In the genomic region with DNA sequence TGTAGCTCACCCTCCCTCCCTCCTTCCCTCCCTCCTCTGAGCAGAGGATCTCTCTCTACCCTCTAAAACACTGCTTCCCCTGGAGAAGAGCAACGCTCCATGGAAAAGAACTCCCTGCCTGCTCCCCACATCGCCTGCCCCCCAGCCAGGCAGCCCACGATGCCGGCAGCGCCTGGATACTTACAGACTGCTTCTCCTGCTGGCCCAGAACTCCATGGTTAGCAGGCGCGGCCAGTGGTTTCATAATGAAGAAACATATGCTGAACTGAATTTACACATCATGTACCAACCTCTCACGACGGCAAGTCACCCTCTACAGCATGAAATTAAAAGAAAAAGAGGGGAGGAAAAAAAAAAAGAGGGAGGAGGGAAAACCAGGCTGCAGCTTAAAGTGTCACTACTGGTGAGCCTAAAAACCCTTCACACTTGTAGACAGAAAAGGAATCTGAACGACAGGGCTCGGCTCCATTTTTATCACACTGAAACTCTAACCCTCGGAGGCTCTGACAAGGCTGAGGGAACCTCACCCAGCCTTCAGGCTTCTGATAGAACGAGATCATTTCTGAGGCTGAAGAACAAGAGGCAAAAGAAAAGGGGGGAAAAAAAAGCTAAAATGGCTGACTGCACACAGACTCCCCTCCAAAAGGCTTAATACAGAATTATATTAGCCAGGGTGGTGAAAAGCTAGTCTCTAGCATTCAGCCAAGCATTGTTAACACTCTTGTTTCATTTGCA, we compare ENCODE assay signal across 7 mouse cellular contexts.
DNase-seq lines count a peak whose midpoint lies in the region; ATAC-seq and TF ChIP-seq lines count a peak whose summit lies in the region.

No protein-coding gene starts in this region.

- H3ac ChIP-seq in C2C12 (ENCODE audit: control insufficient read depth, insufficient read length, low read depth) = peak overlapping the region; percentile 36

- H3K4me3 ChIP-seq in C2C12 (ENCODE audit: insufficient read depth, poor library complexity, severe bottlenecking) = peak overlapping the region; percentile 14
- peak overlapping the region; percentile 34 for H3K4me3 ChIP-seq in forebrain, embryonic 10.5 days
- H3K4me3 ChIP-seq in hindbrain, embryonic 13.5 days = peak overlapping the region; percentile 46
- H3K4me3 ChIP-seq in midbrain, embryonic 11.5 days (ENCODE audit: low read depth, low read length) = peak overlapping the region; percentile 14; the same call in 1 of the 2 replicates

- WGBS in forebrain, embryonic 10.5 days = 29% methylated on average over 13 of the region's 13 CpGs
- WGBS in hindbrain, embryonic 13.5 days = 8% methylated on average over 13 of the region's 13 CpGs
- 20% methylated on average over 13 of the region's 13 CpGs for WGBS in midbrain, embryonic 11.5 days

- peak overlapping the region; percentile 85 for H3K27ac ChIP-seq in forebrain, embryonic 10.5 days
- H3K27ac ChIP-seq in hindbrain, embryonic 13.5 days = peak overlapping the region; percentile 95
- H3K27ac ChIP-seq in midbrain, embryonic 11.5 days (ENCODE audit: low read depth, low read length) = peak overlapping the region; percentile 6; the same call in 1 of the 2 replicates

- H3K36me3 ChIP-seq in C2C12 (ENCODE audit: control insufficient read depth, insufficient read depth) = no peaks in the 10 kb centered on the region
- no peaks in the 10 kb centered on the region for H3K36me3 ChIP-seq in forebrain, embryonic 10.5 days (replicated peaks)
- no peaks in the 10 kb centered on the region for H3K36me3 ChIP-seq in hindbrain, embryonic 13.5 days
- H3K36me3 ChIP-seq in midbrain, embryonic 11.5 days (ENCODE audit: control insufficient read depth, insufficient read depth, low read length) = no peaks in the 10 kb centered on the region

- no peak for TF ChIP-seq CTCF in C2C12 (IDR thresholded peaks at IDR 0.05; ENCODE audit: control insufficient read depth, insufficient read depth, insufficient read length)

- H3K9me3 ChIP-seq in forebrain, embryonic 10.5 days = no peaks in the 10 kb centered on the region
- no peaks in the 10 kb centered on the region for H3K9me3 ChIP-seq in hindbrain, embryonic 13.5 days
- H3K9me3 ChIP-seq in midbrain, embryonic 11.5 days (ENCODE audit: control insufficient read depth, low read length) = no peaks in the 10 kb centered on the region

- peaks cover 22% of the 10 kb centered on the region for H3K79me3 ChIP-seq in C2C12 (ENCODE audit: low read depth)

- H3K4me2 ChIP-seq in hindbrain, embryonic 13.5 days = peak overlapping the region; percentile 59
- H3K4me2 ChIP-seq in midbrain, embryonic 11.5 days = peak overlapping the region; percentile 42

- peak overlapping the region; percentile 83 for H3K9ac ChIP-seq in hindbrain, embryonic 13.5 days
- peak overlapping the region; percentile 29 for H3K9ac ChIP-seq in midbrain, embryonic 11.5 days (ENCODE audit: low read length)

- peaks cover 85% of the 10 kb centered on the region for H3K79me2 ChIP-seq in C2C12 (ENCODE audit: control insufficient read depth, insufficient read depth)

- peak; percentile 58 for ATAC-seq in hindbrain, embryonic 13.5 days (ENCODE audit: low FRiP score)
- ATAC-seq in midbrain, embryonic 11.5 days (ENCODE audit: low FRiP score) = peak; percentile 10

- H3K27me3 ChIP-seq in C2C12 (ENCODE audit: control insufficient read depth, insufficient read depth, insufficient read length) = no peaks in the 10 kb centered on the region
- H3K27me3 ChIP-seq in forebrain, embryonic 10.5 days (ENCODE audit: poor library complexity, severe bottlenecking) = no peaks in the 10 kb centered on the region
- H3K27me3 ChIP-seq in hindbrain, embryonic 13.5 days = no peaks in the 10 kb centered on the region
- H3K27me3 ChIP-seq in midbrain, embryonic 11.5 days (ENCODE audit: control insufficient read depth, insufficient read depth, low read length) = no peaks in the 10 kb centered on the region

- peaks cover 30% of the 10 kb centered on the region for H3K4me1 ChIP-seq in forebrain, embryonic 10.5 days
- H3K4me1 ChIP-seq in hindbrain, embryonic 13.5 days (replicated peaks) = peaks cover 58% of the 10 kb centered on the region
- peaks cover 18% of the 10 kb centered on the region for H3K4me1 ChIP-seq in midbrain, embryonic 11.5 days (ENCODE audit: control insufficient read depth, insufficient read depth, low read length)

- peak; percentile 39 for DNase-seq in Muller cell, postnatal 12 days (ENCODE audit: inconsistent ontology term)
- DNase-seq in forebrain, embryonic 10.5 days (ENCODE audit: extremely low spot score, low spot score) = no peak
- peak; percentile 87 for DNase-seq in midbrain, embryonic 11.5 days (ENCODE audit: low spot score, missing footprints)
- no peak for DNase-seq in urinary bladder, postnatal 4 days (ENCODE audit: low spot score in 2 of 2)
- no peak for DNase-seq in B cell, adult 2 months

TF ChIP-seq in C2C12, 6 proteins besides CTCF, POLR2A, EP300 and RAD21:
- TF ChIP-seq MAX (IDR thresholded peaks at IDR 0.05) (no peak), MYOD1 (IDR thresholded peaks at IDR 0.05; ENCODE audit: control insufficient read depth, insufficient read length, low read depth) (no peak), USF1 (IDR thresholded peaks at IDR 0.05; ENCODE audit: low read depth) (no peak), MYOG (IDR thresholded peaks at IDR 0.05; ENCODE audit: control insufficient read depth, extremely low read depth, insufficient read length) (no peak)
TF ChIP-seq in C2C12: peak in this region for 0.

Comparison
In these comparisons a context has a peak if more than half of its experiments do, and no peak if none do; other contexts are left out.
1. DNase-seq: peak in Muller cell, postnatal 12 days (single experiment) and midbrain, embryonic 11.5 days (single experiment); none in forebrain, embryonic 10.5 days (single experiment), urinary bladder, postnatal 4 days (0 of 2) and B cell, adult 2 months (0 of 2).
2. H3K27ac ChIP-seq: peak in every context shown above with its lines; median percentile 95 in hindbrain, embryonic 13.5 days; 85 in forebrain, embryonic 10.5 days; 6 in midbrain, embryonic 11.5 days.
3. Peak in every context shown above with its lines, with median percentiles within 50 percentile points of each other: H3K4me3 ChIP-seq.